Mouse (Mus musculus) hindbrain, embryonic 12.5 days (tissue): ENCODE measurements around the gene Fubp1. TPM values are rescaled to one million over a fixed set of nuclear protein-coding genes. Genes with fewer than 3 reads are reported as not detected.
"Not testable (repeated sequence)": the region's sequence is repeated elsewhere in the genome, so short reads cannot be mapped to it uniquely, and the experiment has no call there.

Experiments used
- ATAC-seq: fragments of 200-750 bp; cut with Nextera tagmentation; 2 replicates; pipeline ENCODE4 v1.8.0; 2017; ENCODE audit warnings: moderate TSS enrichment; ENCODE audit not compliant: low FRiP score
- H3K27ac ChIP-seq: fragments of 300-500 bp; sonication (generic); 2 replicates; pipeline ENCODE4 v1.5.1; 2016; ENCODE audit warnings: mild to moderate bottlenecking
- H3K27me3 ChIP-seq: fragments of 300-500 bp; sonication (generic); 2 replicates; pipeline ENCODE4 v1.6.1; 2016; ENCODE audit warnings: mild to moderate bottlenecking
- H3K36me3 ChIP-seq: fragments of 300-500 bp; sonication (generic); 2 replicates; pipeline ENCODE4 v1.6.1; 2016; ENCODE audit warnings: mild to moderate bottlenecking
- H3K4me1 ChIP-seq: fragments of 300-500 bp; sonication (generic); 2 replicates; pipeline ENCODE4 v1.6.1; 2016
- H3K4me2 ChIP-seq: fragments of 300-500 bp; sonication (generic); replicated peaks from 2 replicates; pipeline ENCODE4 v1.6.1; 2016; ENCODE audit warnings: mild to moderate bottlenecking
- H3K4me3 ChIP-seq: fragments of 300-500 bp; sonication (generic); 2 replicates; pipeline ENCODE4 v1.5.1; 2016; ENCODE audit warnings: mild to moderate bottlenecking
- H3K9ac ChIP-seq: fragments of 300-500 bp; sonication (generic); 2 replicates; pipeline ENCODE4 v1.6.1; 2016; ENCODE audit warnings: mild to moderate bottlenecking, moderate library complexity
- H3K9me3 ChIP-seq: fragments of 300-500 bp; sonication (generic); replicated peaks from 2 replicates; pipeline ENCODE4 v1.6.1; 2016; ENCODE audit warnings: mild to moderate bottlenecking
- WGBS: fragments of 180-500 bp; shearing (Covaris S2); methylation state at CpG from one replicate; pipeline ENCODE4 v1.1.7; 2016; 5-methylcytosine and 5-hydroxymethylcytosine counted together
- polyA plus RNA-seq: library from polyadenylated mRNA; unstranded; fragments of >200 nt; fragmentation: Nextera tagmentation; extraction: Ambion mirVana; gene quantifications from 2 replicates; pipeline ENCODE4 v1.2.1, GENCODE M21; 2016

Fubp1 gene
- polyA plus RNA-seq, 1 experiment from 2014 or later: 362 TPM

DNA sequence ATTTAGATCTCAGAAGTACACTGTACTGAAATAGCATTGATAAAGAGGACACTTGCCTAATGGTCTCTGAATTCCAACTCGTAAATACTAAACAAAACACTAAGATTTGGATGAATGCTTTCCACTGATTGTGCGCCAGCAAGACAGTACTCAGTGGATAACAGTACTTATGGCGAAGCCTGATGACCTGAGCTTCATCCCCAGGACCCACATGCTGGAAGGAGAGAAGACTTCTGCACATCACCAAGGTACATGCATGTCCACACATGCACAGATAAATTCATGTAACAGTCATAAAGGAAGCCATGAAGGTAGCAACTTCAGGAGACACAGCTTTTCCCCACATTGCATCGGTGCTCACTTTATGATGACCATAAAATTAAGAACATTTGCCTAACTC is 31.4 kb upstream of the Fubp1 start:
- Histone ChIP-seq H3K4me1 (no peaks in the 10 kb centered on the region), H3K36me3 (no peaks in the 10 kb centered on the region), H3K9ac (no peak overlapping the region), H3K9me3 (no peaks in the 10 kb centered on the region), H3K4me3 (no peak overlapping the region), H3K4me2 (no peak overlapping the region), H3K27me3 (no peaks in the 10 kb centered on the region), H3K27ac (no peak overlapping the region)
- 88% methylated on average over 4 of the region's 4 CpGs for WGBS
- ATAC-seq: no peak

GRCm38 (mm10) chr3:152179285-152179684 is 30.9 kb upstream of the Fubp1 start:
- H3K4me3 ChIP-seq: no peak overlapping the region
- no peaks in the 10 kb centered on the region for H3K4me1 ChIP-seq
- no peaks in the 10 kb centered on the region for H3K36me3 ChIP-seq
- H3K27ac ChIP-seq: no peak overlapping the region
- no peak overlapping the region for H3K4me2 ChIP-seq
- ATAC-seq: no peak
- H3K9me3 ChIP-seq: no peaks in the 10 kb centered on the region
- no peaks in the 10 kb centered on the region for H3K27me3 ChIP-seq
- H3K9ac ChIP-seq: no peak overlapping the region
- WGBS: 54% methylated on average over 1 of the region's 1 CpGs

- no peak for ATAC-seq
- 0 out of 2 replicates have a peak, but pooled peaks cover 6% of the 10 kb centered on the region for H3K36me3 ChIP-seq
- no peaks in the 10 kb centered on the region for H3K4me1 ChIP-seq
- no peaks in the 10 kb centered on the region for H3K9me3 ChIP-seq
- H3K4me3 ChIP-seq: no peak overlapping the region
- no peak overlapping the region for H3K4me2 ChIP-seq
- WGBS: 91% methylated on average over 4 of the region's 4 CpGs
- H3K9ac ChIP-seq: no peak overlapping the region
- H3K27ac ChIP-seq: no peak overlapping the region
- H3K27me3 ChIP-seq: no peaks in the 10 kb centered on the region
Measured at GRCm38 (mm10) chr3:152180624-152181023, 29.6 kb upstream of the Fubp1 start.

- Histone ChIP-seq H3K4me3 (no peak overlapping the region), H3K4me2 (no peak overlapping the region), H3K4me1 (no peaks in the 10 kb centered on the region), H3K9me3 (no peaks in the 10 kb centered on the region), H3K27ac (no peak overlapping the region), H3K9ac (no peak overlapping the region), H3K36me3 (0 out of 2 replicates have a peak, but pooled peaks cover 14% of the 10 kb centered on the region), H3K27me3 (no peaks in the 10 kb centered on the region)
- no peak for ATAC-seq
- WGBS: 62% methylated on average over 9 of the region's 9 CpGs
Measured at GRCm38 (mm10) chr3:152183522-152183921, 26.7 kb upstream of the Fubp1 start.

DNA sequence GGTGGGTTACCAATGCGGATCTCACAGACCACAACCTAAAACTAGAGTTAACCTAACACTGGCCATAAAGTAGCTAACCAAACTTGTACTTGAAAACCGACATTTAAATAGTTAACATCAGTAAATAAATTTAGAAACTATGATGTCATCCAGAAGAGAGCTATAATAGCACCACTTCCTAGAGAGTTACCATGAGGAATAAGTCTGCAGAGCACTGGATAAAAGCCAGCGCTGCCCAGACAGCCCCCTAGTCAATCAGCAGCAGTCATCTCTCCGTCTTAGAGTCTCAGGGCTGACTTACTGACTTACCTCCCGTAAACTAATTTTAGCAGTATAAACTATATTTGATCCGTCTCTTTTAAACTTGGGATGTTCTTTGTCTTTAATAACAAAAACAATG is 24.1 kb upstream of the Fubp1 start:
- H3K9ac ChIP-seq: no peak overlapping the region
- no peaks in the 10 kb centered on the region for H3K9me3 ChIP-seq
- no peak for ATAC-seq
- H3K4me1 ChIP-seq: peaks cover 2% of the 10 kb centered on the region; the same call in 1 of the 2 replicates
- 95% methylated on average over 6 of the region's 6 CpGs for WGBS
- no peaks in the 10 kb centered on the region for H3K27me3 ChIP-seq
- H3K27ac ChIP-seq: no peak overlapping the region
- H3K36me3 ChIP-seq: 0 out of 2 replicates have a peak, but pooled peaks cover 14% of the 10 kb centered on the region
- no peak overlapping the region for H3K4me3 ChIP-seq
- H3K4me2 ChIP-seq: no peak overlapping the region

GRCm38 (mm10) chr3:152189306-152189705 is 20.9 kb upstream of the Fubp1 start:
- H3K4me3 ChIP-seq: no peak overlapping the region
- H3K27me3 ChIP-seq: no peaks in the 10 kb centered on the region
- H3K4me1 ChIP-seq: peaks cover 12% of the 10 kb centered on the region
- H3K9ac ChIP-seq: no peak overlapping the region
- no peak overlapping the region for H3K4me2 ChIP-seq
- no peak overlapping the region for H3K27ac ChIP-seq
- H3K9me3 ChIP-seq: no peaks in the 10 kb centered on the region
- 0 out of 2 replicates have a peak, but pooled peaks cover 14% of the 10 kb centered on the region for H3K36me3 ChIP-seq
- ATAC-seq: no peak
- WGBS: 80% methylated on average over 4 of the region's 4 CpGs

- Histone ChIP-seq H3K27ac (no peak overlapping the region), H3K9ac (no peak overlapping the region), H3K36me3 (0 out of 2 replicates have a peak, but pooled peaks cover 5% of the 10 kb centered on the region), H3K4me3 (no peak overlapping the region), H3K4me2 (peak overlapping the region; percentile 31), H3K4me1 (peaks cover 12% of the 10 kb centered on the region), H3K27me3 (no peaks in the 10 kb centered on the region), H3K9me3 (no peaks in the 10 kb centered on the region)
- no peak for ATAC-seq
- 84% methylated on average over 9 of the region's 9 CpGs for WGBS
Measured at GRCm38 (mm10) chr3:152190679-152191477, 19.3 kb upstream of the Fubp1 start.

- 0 out of 2 replicates have a peak overlapping the region, but pooled peaks have one; percentile 17 for H3K27ac ChIP-seq
- WGBS: 45% methylated on average over 6 of the region's 6 CpGs
- peak overlapping the region; percentile 29 for H3K4me3 ChIP-seq
- H3K27me3 ChIP-seq: no peaks in the 10 kb centered on the region
- H3K9me3 ChIP-seq: no peaks in the 10 kb centered on the region
- H3K4me1 ChIP-seq: peaks cover 12% of the 10 kb centered on the region
- H3K4me2 ChIP-seq: peak overlapping the region; percentile 51
- H3K9ac ChIP-seq: 0 out of 2 replicates have a peak overlapping the region, but pooled peaks have one; percentile 18
- no peak for ATAC-seq
- H3K36me3 ChIP-seq: no peaks in the 10 kb centered on the region
Measured at GRCm38 (mm10) chr3:152191791-152192237, 18.4 kb upstream of the Fubp1 start.

DNA sequence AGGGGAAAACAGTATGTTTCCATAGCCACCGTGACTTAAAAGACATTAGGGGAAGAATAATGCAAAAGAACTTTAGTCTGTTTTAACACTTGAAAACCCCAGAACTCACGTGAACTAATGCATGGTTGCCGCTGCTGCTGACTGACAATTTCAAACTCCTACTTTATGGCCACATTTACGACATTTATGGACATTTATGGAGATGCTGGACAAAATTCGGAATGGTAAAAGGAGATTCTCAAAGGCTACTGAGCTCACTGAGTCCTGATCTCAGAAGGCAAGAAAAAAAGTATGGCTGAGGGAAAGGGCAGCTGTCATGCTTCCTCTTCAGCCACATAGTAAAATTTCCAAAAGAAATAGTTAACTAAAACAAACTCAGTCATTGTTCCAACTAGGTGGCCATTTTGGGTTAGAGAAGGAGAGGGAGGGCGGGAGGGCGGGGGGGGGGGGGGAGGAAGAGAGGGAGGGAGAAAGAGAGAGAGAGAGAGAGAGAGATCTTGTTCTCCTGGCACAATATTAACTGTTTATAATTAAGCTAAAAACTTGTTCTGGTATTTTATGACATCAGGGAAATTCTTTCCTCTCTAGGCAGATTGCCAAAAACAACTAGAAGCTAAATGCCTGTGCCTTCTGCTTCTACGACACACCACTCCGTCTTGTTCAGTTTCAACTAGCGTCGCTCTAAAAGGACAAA is 17.8 kb upstream of the Fubp1 start:
- Histone ChIP-seq H3K36me3 (no peaks in the 10 kb centered on the region), H3K27me3 (no peaks in the 10 kb centered on the region), H3K9ac (0 out of 2 replicates have a peak overlapping the region, but pooled peaks have one; percentile 18), H3K27ac (0 out of 2 replicates have a peak overlapping the region, but pooled peaks have one; percentile 17), H3K4me1 (peaks cover 12% of the 10 kb centered on the region), H3K9me3 (no peaks in the 10 kb centered on the region), H3K4me2 (peak overlapping the region; percentile 51), H3K4me3 (peak overlapping the region; percentile 29)
- WGBS: 54% methylated on average over 11 of the region's 11 CpGs
- no peak for ATAC-seq

DNA sequence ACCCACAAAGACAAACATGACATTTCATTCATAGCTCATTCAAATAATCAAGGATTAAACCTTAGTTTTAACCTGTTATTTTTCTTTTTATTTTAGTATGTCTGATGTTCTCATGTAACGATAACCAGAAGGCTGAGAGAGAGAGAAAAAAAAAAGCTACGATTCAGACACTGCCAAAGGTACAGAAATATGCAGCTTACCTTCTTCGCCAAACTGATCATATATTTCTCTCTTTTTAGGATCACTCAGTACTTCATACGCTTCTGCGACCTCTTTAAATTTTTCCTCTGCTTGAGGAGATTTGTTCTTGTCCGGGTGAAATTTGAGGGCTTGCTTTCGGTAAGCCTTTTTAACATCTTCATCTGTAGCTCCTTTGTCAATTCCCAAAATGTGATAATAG is 17.0 kb upstream of the Fubp1 start:
- H3K27ac ChIP-seq: peak overlapping the region; percentile 69; the same call in 1 of the 2 replicates
- no peaks in the 10 kb centered on the region for H3K9me3 ChIP-seq
- no peak for ATAC-seq
- H3K9ac ChIP-seq: peak overlapping the region; percentile 58
- peak overlapping the region; percentile 56 for H3K4me2 ChIP-seq
- H3K27me3 ChIP-seq: no peaks in the 10 kb centered on the region
- H3K4me3 ChIP-seq: peak overlapping the region; percentile 44
- no peaks in the 10 kb centered on the region for H3K36me3 ChIP-seq
- WGBS: 22% methylated on average over 7 of the region's 7 CpGs
- peaks cover 12% of the 10 kb centered on the region for H3K4me1 ChIP-seq

GRCm38 (mm10) chr3:152193635-152194097 is 16.6 kb upstream of the Fubp1 start:
- ATAC-seq: peak; percentile 97
- WGBS: under 1% methylated on average over 17 of the region's 17 CpGs
- H3K27ac ChIP-seq: peak overlapping the region; percentile 69; the same call in 1 of the 2 replicates
- H3K36me3 ChIP-seq: no peaks in the 10 kb centered on the region
- H3K4me2 ChIP-seq: peak overlapping the region; percentile 56
- H3K4me3 ChIP-seq: peak overlapping the region; percentile 44
- no peaks in the 10 kb centered on the region for H3K27me3 ChIP-seq
- peaks cover 12% of the 10 kb centered on the region for H3K4me1 ChIP-seq
- H3K9ac ChIP-seq: peak overlapping the region; percentile 58
- no peaks in the 10 kb centered on the region for H3K9me3 ChIP-seq

DNA sequence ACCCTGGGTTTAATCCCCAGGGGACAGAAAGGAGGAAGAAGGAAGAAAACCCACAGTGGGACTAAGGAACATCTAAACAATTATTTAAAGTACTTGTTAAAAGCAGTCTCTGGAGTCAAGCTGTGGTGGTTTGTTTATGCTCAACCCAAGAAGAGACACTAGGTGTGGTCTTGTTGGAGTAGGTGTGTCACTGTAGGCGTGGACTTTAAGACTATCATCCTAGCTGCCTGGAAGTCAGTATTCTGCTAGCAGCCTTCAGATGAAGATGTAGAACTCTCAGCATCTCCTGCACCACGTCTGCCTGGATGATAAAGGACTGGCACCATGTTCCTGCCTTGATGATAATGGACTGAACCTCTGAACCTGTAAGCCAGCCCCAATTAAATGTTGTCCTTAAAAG is 13.0 kb upstream of the Fubp1 start:
- H3K36me3 ChIP-seq, H3K9me3 ChIP-seq, H3K4me3 ChIP-seq, H3K4me2 ChIP-seq, ATAC-seq, H3K27me3 ChIP-seq, H3K9ac ChIP-seq, H3K4me1 ChIP-seq, H3K27ac ChIP-seq: not testable (repeated sequence)
- 34% methylated on average over 2 of the region's 2 CpGs for WGBS
